Mouse (Mus musculus) urinary bladder, adult 18-20 months (tissue): Measurements from ENCODE around the gene Calu.
"Not testable (repeated sequence)": the region's sequence is repeated elsewhere in the genome, so short reads cannot be mapped to it uniquely, and the experiment has no call there.

Source experiments
- DNase-seq, 2 experiments: peaks; one replicate each; pipeline ENCODE4 v3.0.0; 2022; ENCODE audit warnings: low spot score in 2 of 2, mixed read lengths in 2 of 2

The Calu gene

GRCm38 (mm10) chr6:29347665-29348370, at the start of gene Calu:
Calu (plus strand) TSS chr6:29348069.
- peak; percentile 99 to 100 for DNase-seq

GRCm38 (mm10) chr6:29299112-29299511, 48.8 kb upstream of the Calu start:
- DNase-seq: no peak

GRCm38 (mm10) chr6:29303251-29303650, 44.6 kb upstream of the Calu start:
- DNase-seq: no peak

- no peak for DNase-seq
These were observed 44.1 kb upstream of the Calu start for GRCm38 (mm10) chr6:29303726-29304125.

GRCm38 (mm10) chr6:29305462-29305861, 42.4 kb upstream of the Calu start:
- no peak for DNase-seq

- DNase-seq: no peak
These were observed 38.8 kb upstream of the Calu start for GRCm38 (mm10) chr6:29308846-29309605.

- DNase-seq: no peak
These were observed 34.1 kb upstream of the Calu start for GRCm38 (mm10) chr6:29313690-29314202.

GRCm38 (mm10) chr6:29317286-29317685, 30.6 kb upstream of the Calu start:
- DNase-seq: no peak

- DNase-seq: no peak
These were observed 29.9 kb upstream of the Calu start for GRCm38 (mm10) chr6:29317941-29318340.

GRCm38 (mm10) chr6:29318879-29319278, 29.0 kb upstream of the Calu start, which contains the start of gene Fam71f1:
Fam71f1 (plus strand) TSS chr6:29319140.
- DNase-seq: no peak

GRCm38 (mm10) chr6:29321586-29321985, 26.3 kb upstream of the Calu start:
- DNase-seq: no peak

- DNase-seq: no peak
These were observed 25.7 kb upstream of the Calu start for GRCm38 (mm10) chr6:29322147-29322546.

- no peak for DNase-seq
These were observed 25.1 kb upstream of the Calu start for GRCm38 (mm10) chr6:29322735-29323134.

- no peak for DNase-seq
These were observed 20.9 kb upstream of the Calu start for GRCm38 (mm10) chr6:29326961-29327360.

- DNase-seq: no peak
These were observed 18.4 kb upstream of the Calu start for GRCm38 (mm10) chr6:29329514-29329913.

- DNase-seq: not testable (repeated sequence)
These were observed 1.4 kb upstream of the Calu start for GRCm38 (mm10) chr6:29346512-29346911.

GRCm38 (mm10) chr6:29347189-29347588, 680 bp upstream of the Calu start:
- DNase-seq: no peak

- DNase-seq: no peak
These were observed 479 bp downstream of the Calu start for GRCm38 (mm10) chr6:29348371-29348724.

- no peak for DNase-seq
These were observed 3.7 kb downstream of the Calu start for GRCm38 (mm10) chr6:29351613-29352012.

- no peak for DNase-seq
These were observed 4.9 kb downstream of the Calu start for GRCm38 (mm10) chr6:29352816-29353215.

GRCm38 (mm10) chr6:29359386-29359785, 11.5 kb downstream of the Calu start:
- no peak for DNase-seq

- no peak for DNase-seq
These were observed 12.3 kb downstream of the Calu start for GRCm38 (mm10) chr6:29360211-29360610.
